ENCODE assay signal across 8 mouse cellular contexts in the genomic region with DNA sequence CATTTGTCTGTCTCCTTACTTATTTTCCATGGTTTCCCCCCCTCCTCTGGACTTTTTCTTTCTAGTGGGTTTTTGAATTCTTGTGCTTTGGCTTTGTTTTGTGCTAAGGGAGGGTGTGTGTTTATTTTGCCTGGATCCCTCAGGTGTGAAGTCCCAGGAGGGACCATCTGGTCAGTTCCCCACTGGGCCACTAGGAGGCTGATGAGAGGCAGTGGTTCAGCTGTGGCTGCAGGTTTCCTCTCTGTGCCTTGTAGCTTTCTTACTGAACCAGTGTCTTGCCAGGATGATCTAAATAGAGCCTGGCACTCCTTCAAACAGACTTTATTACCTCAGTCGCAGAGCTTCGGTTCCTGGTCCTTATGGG. TPM values are rescaled to one million over a fixed set of nuclear protein-coding genes. Genes with fewer than 3 reads are reported as not detected.
DNase-seq lines count a peak whose midpoint lies in the region; ATAC-seq and TF ChIP-seq lines count a peak whose summit lies in the region.

No protein-coding gene starts in this region.

- H3K27me3 ChIP-seq in heart, embryonic 13.5 days (replicated peaks), result 0 out of 2 replicates have a peak, but pooled peaks cover 4% of the 10 kb centered on the region
- no peaks in the 10 kb centered on the region for H3K27me3 ChIP-seq in kidney, postnatal 0 days (ENCODE audit: insufficient read depth, low read length)
- H3K27me3 ChIP-seq in liver, embryonic 12.5 days (replicated peaks), result peaks cover 15% of the 10 kb centered on the region
- H3K27me3 ChIP-seq in splenic B cell, adult 2 months (ENCODE audit: control insufficient read depth, insufficient read depth, low read length, poor library complexity, severe bottlenecking), result no peaks in the 10 kb centered on the region

- ATAC-seq in heart, embryonic 13.5 days (ENCODE audit: extremely low read depth, insufficient number of reproducible peaks, low FRiP score, low TSS enrichment), result no peak
- peak; percentile 65; the same call in 1 of the 2 replicates for ATAC-seq in kidney, postnatal 0 days (replicated peaks; ENCODE audit: low FRiP score, low read depth)
- peak; percentile 40; the same call in 1 of the 2 replicates for ATAC-seq in liver, embryonic 12.5 days

- H3K36me3 ChIP-seq in heart, embryonic 13.5 days, result peaks cover 46% of the 10 kb centered on the region
- peaks cover 20% of the 10 kb centered on the region for H3K36me3 ChIP-seq in kidney, postnatal 0 days (ENCODE audit: insufficient read depth, low read length)
- H3K36me3 ChIP-seq in liver, embryonic 12.5 days, result peaks cover 42% of the 10 kb centered on the region
- peaks cover 4% of the 10 kb centered on the region; the same call in 1 of the 2 replicates for H3K36me3 ChIP-seq in splenic B cell, adult 2 months (ENCODE audit: control insufficient read depth, insufficient read depth, low read length, poor library complexity, severe bottlenecking)

- peak; percentile 94 for TF ChIP-seq CTCF in bone marrow, adult 2 months (IDR thresholded peaks at IDR 0.05; ENCODE audit: control insufficient read depth, insufficient read depth, low read length)
- peak; percentile 61; the same call in 1 of the 2 replicates for TF ChIP-seq CTCF in embryonic fibroblast, embryonic 13.5 days (IDR thresholded peaks at IDR 0.05; ENCODE audit: borderline replicate concordance, insufficient read depth, low read length)
- peak; percentile 76 for TF ChIP-seq CTCF in kidney, postnatal 0 days (IDR thresholded peaks at IDR 0.05; ENCODE audit: low read depth)

- H3K9me3 ChIP-seq in heart, embryonic 13.5 days, result no peaks in the 10 kb centered on the region
- no peaks in the 10 kb centered on the region for H3K9me3 ChIP-seq in kidney, postnatal 0 days (replicated peaks; ENCODE audit: low read length)
- no peaks in the 10 kb centered on the region for H3K9me3 ChIP-seq in liver, embryonic 12.5 days (replicated peaks)

- WGBS in bone marrow, adult 2 months, result 4% methylated on average over 2 of the region's 2 CpGs
- WGBS in heart, embryonic 13.5 days, result 24% methylated on average over 2 of the region's 2 CpGs
- whole genome bisulfite sequencing in kidney, postnatal 0 days, result 2% methylated on average over 2 of the region's 2 CpGs
- 20% methylated on average over 2 of the region's 2 CpGs for WGBS in liver, embryonic 12.5 days (ENCODE audit: insufficient replicate concordance)

- peak overlapping the region; percentile 99 for H3K9ac ChIP-seq in heart, embryonic 13.5 days
- no peak overlapping the region for H3K9ac ChIP-seq in kidney, postnatal 0 days (ENCODE audit: low read depth, low read length)
- H3K9ac ChIP-seq in liver, embryonic 12.5 days, result peak overlapping the region; percentile 99; the same call in 1 of the 2 replicates

- DNase-seq in CD4-positive helper T cell, adult 2 months (ENCODE audit: low read depth, low spot score), result peak; percentile 81
- DNase-seq in kidney, postnatal 0 days (ENCODE audit: low spot score), result peak; percentile 88
- peak; percentile 66 to 86 for DNase-seq in natural killer cell, adult 2 months (ENCODE audit: low spot score in 2 of 2)
- DNase-seq in splenic B cell, adult 2 months (ENCODE audit: low read depth, low spot score), result peak; percentile 91

- H3K4me2 ChIP-seq in heart, embryonic 13.5 days, result peak overlapping the region; percentile 95
- H3K4me2 ChIP-seq in kidney, postnatal 0 days (ENCODE audit: low read length), result peak overlapping the region; percentile 87
- H3K4me2 ChIP-seq in liver, embryonic 12.5 days, result peak overlapping the region; percentile 95

- H3K4me3 ChIP-seq in bone marrow, adult 2 months (replicated peaks; ENCODE audit: control insufficient read depth, low read depth, low read length), result peak overlapping the region; percentile 31
- H3K4me3 ChIP-seq in embryonic fibroblast, embryonic 13.5 days (ENCODE audit: insufficient read depth, low read length), result no peak overlapping the region
- H3K4me3 ChIP-seq in heart, embryonic 13.5 days, result peak overlapping the region; percentile 93
- H3K4me3 ChIP-seq in kidney, postnatal 0 days (replicated peaks; ENCODE audit: low read depth, low read length), result peak overlapping the region; percentile 99
- H3K4me3 ChIP-seq in liver, embryonic 12.5 days, result peak overlapping the region; percentile 93

- TF ChIP-seq POLR2A in bone marrow, adult 2 months (IDR thresholded peaks at IDR 0.05; ENCODE audit: borderline replicate concordance, control insufficient read depth, low read depth, low read length), result no peak
- no peak for TF ChIP-seq POLR2A in embryonic fibroblast, embryonic 13.5 days (IDR thresholded peaks at IDR 0.05; ENCODE audit: low read depth, low read length)

- no peak overlapping the region for H3K27ac ChIP-seq in bone marrow, adult 2 months (ENCODE audit: control insufficient read depth, insufficient read depth, low read depth, low read length, poor library complexity)
- H3K27ac ChIP-seq in embryonic fibroblast, embryonic 13.5 days (ENCODE audit: insufficient read depth, low read length), result no peak overlapping the region
- peak overlapping the region; percentile 97; the same call in 1 of the 2 replicates for H3K27ac ChIP-seq in heart, embryonic 13.5 days (replicated peaks)
- H3K27ac ChIP-seq in kidney, postnatal 0 days, result no peak overlapping the region
- peak overlapping the region; percentile 95; the same call in 1 of the 2 replicates for H3K27ac ChIP-seq in liver, embryonic 12.5 days

- no peaks in the 10 kb centered on the region; the same call in 1 of the 2 replicates for H3K4me1 ChIP-seq in bone marrow, adult 2 months (ENCODE audit: control insufficient read depth, insufficient read depth, low read length)
- peaks cover 4% of the 10 kb centered on the region; the same call in 1 of the 2 replicates for H3K4me1 ChIP-seq in embryonic fibroblast, embryonic 13.5 days (ENCODE audit: control insufficient read depth, insufficient read depth, low read length)
- peaks cover 26% of the 10 kb centered on the region for H3K4me1 ChIP-seq in heart, embryonic 13.5 days
- H3K4me1 ChIP-seq in kidney, postnatal 0 days (replicated peaks; ENCODE audit: insufficient read depth, low read length), result peaks cover 4% of the 10 kb centered on the region
- H3K4me1 ChIP-seq in liver, embryonic 12.5 days, result peaks cover 31% of the 10 kb centered on the region

RNA-seq across cellular contexts. Expression of a gene that starts 1.5 kb away (rescaled TPM):
- polyA plus RNA-seq in bone marrow, adult 2 months (2011; ENCODE audit: insufficient read depth, insufficient read length, low replicate concordance, missing spikeins), result 10.8 and 18.6 TPM in 2 replicates
- polyA plus RNA-seq in embryonic fibroblast, embryonic 13.5 days (2011; ENCODE audit: insufficient read length, low read depth, missing spikeins), result 10.9 and 14.6 TPM in 2 replicates
- polyA plus RNA-seq in heart, embryonic 13.5 days (2015; fragmentation: Nextera tagmentation; extraction: Ambion mirVana), result 18.4 and 19.4 TPM in 2 replicates
- 21.9 and 22.2 TPM in 2 replicates for polyA plus RNA-seq in kidney, postnatal 0 days (2015; fragmentation: Nextera tagmentation; extraction: Ambion mirVana)
- polyA plus RNA-seq in liver, embryonic 12.5 days (2016; fragmentation: Nextera tagmentation; extraction: Ambion mirVana), result 9.9 and 11.4 TPM in 2 replicates

RNA-seq across cellular contexts. Expression of a gene that starts 13.8 kb away (rescaled TPM):
- polyA plus RNA-seq in bone marrow, adult 2 months (2011; ENCODE audit: insufficient read depth, insufficient read length, low replicate concordance, missing spikeins), result 45.9 and 55.7 TPM in 2 replicates
- polyA plus RNA-seq in embryonic fibroblast, embryonic 13.5 days (2011; ENCODE audit: insufficient read length, low read depth, missing spikeins), result 72.9 and 74.4 TPM in 2 replicates
- polyA plus RNA-seq in heart, embryonic 13.5 days (2015; fragmentation: Nextera tagmentation; extraction: Ambion mirVana), result 81.0 and 84.8 TPM in 2 replicates
- polyA plus RNA-seq in kidney, postnatal 0 days (2015; fragmentation: Nextera tagmentation; extraction: Ambion mirVana), result 123 and 134 TPM in 2 replicates
- 48.0 and 49.6 TPM in 2 replicates for polyA plus RNA-seq in liver, embryonic 12.5 days (2016; fragmentation: Nextera tagmentation; extraction: Ambion mirVana)

RNA-seq across cellular contexts. Expression of a gene that starts 30.7 kb away (rescaled TPM):
- polyA plus RNA-seq in bone marrow, adult 2 months (2011; ENCODE audit: insufficient read depth, insufficient read length, low replicate concordance, missing spikeins), result 5.3 and 5.8 TPM in 2 replicates
- 25.3 and 32.0 TPM in 2 replicates for polyA plus RNA-seq in embryonic fibroblast, embryonic 13.5 days (2011; ENCODE audit: insufficient read length, low read depth, missing spikeins)
- 4.3 and 4.4 TPM in 2 replicates for polyA plus RNA-seq in heart, embryonic 13.5 days (2015; fragmentation: Nextera tagmentation; extraction: Ambion mirVana)
- polyA plus RNA-seq in kidney, postnatal 0 days (2015; fragmentation: Nextera tagmentation; extraction: Ambion mirVana), result 4.5 and 4.8 TPM in 2 replicates
- polyA plus RNA-seq in liver, embryonic 12.5 days (2016; fragmentation: Nextera tagmentation; extraction: Ambion mirVana), result 3.9 and 4.6 TPM in 2 replicates

Comparison
In these comparisons a context has a peak if more than half of its experiments do, and no peak if none do; other contexts are left out.
1. H3K27ac ChIP-seq: peak in heart, embryonic 13.5 days (single experiment) and liver, embryonic 12.5 days (single experiment); none in bone marrow, adult 2 months (single experiment), embryonic fibroblast, embryonic 13.5 days (single experiment) and kidney, postnatal 0 days (single experiment).
2. Peak in every context shown above with its lines, with median percentiles within 50 percentile points of each other: DNase-seq, CTCF ChIP-seq and H3K4me2 ChIP-seq.